Mouse (Mus musculus) kidney, postnatal 0 days (tissue): ENCODE data around the gene Npas1. TPM values are rescaled to one million over a fixed set of nuclear protein-coding genes. Genes with fewer than 3 reads are reported as not detected.
A peak's percentile ranks its signal among the peaks of the same experiment; 100 is the strongest.

ENCODE experiments used
- ATAC-seq: fragments of 200-750 bp; cut with Nextera tagmentation; replicated peaks from 2 replicates; pipeline ENCODE4 v1.8.0; 2017; ENCODE audit warnings: low read depth, moderate number of reproducible peaks, moderate TSS enrichment, moderate library complexity; ENCODE audit not compliant: low FRiP score
- DNase-seq: peaks from one replicate; pipeline ENCODE4 v3.0.0-alpha.2; 2016; ENCODE audit warnings: low spot score
- H3K27ac ChIP-seq: fragments of 300-500 bp; sonication (generic); 2 replicates; pipeline ENCODE4 v1.5.1; 2014; ENCODE audit warnings: mild to moderate bottlenecking
- H3K27me3 ChIP-seq: fragments of 300-500 bp; sonication (generic); 2 replicates; pipeline ENCODE4 v1.6.1; 2014; ENCODE audit warnings: low read length, mixed read lengths; ENCODE audit not compliant: insufficient read depth
- H3K36me3 ChIP-seq: fragments of 300-500 bp; sonication (generic); 2 replicates; pipeline ENCODE4 v1.6.1; 2014; ENCODE audit warnings: low read length, mixed read lengths; ENCODE audit not compliant: insufficient read depth
- H3K4me1 ChIP-seq: fragments of 300-500 bp; sonication (generic); replicated peaks from 2 replicates; pipeline ENCODE4 v1.6.1; 2014; ENCODE audit warnings: antibody characterized with exemption, low read length, mixed read lengths; ENCODE audit not compliant: insufficient read depth
- H3K4me2 ChIP-seq: fragments of 300-500 bp; sonication (generic); 2 replicates; pipeline ENCODE4 v1.6.1; 2014; ENCODE audit warnings: mild to moderate bottlenecking, low read length, moderate library complexity, mixed read lengths
- H3K4me3 ChIP-seq: fragments of 300-500 bp; sonication (generic); replicated peaks from 2 replicates; pipeline ENCODE4 v1.5.1; 2014; ENCODE audit warnings: low read depth, low read length
- H3K9ac ChIP-seq: fragments of 300-500 bp; sonication (generic); 2 replicates; pipeline ENCODE4 v1.6.1; 2014; ENCODE audit warnings: low read depth, low read length
- H3K9me3 ChIP-seq: fragments of 300-500 bp; sonication (generic); replicated peaks from 2 replicates; pipeline ENCODE4 v1.6.1; 2016; ENCODE audit warnings: low read length, inconsistent platforms, mixed read lengths
- CTCF ChIP-seq: IDR thresholded peaks from 2 replicates; pipeline ENCODE4 v1.5.1; 2016; ENCODE audit warnings: antibody characterized with exemption, low read depth, mild to moderate bottlenecking, moderate library complexity
- WGBS: fragments of 180-500 bp; shearing (Covaris S2); extraction: QIAGEN DNeasy Blood & Tissue Kit; methylation state at CpG from one replicate; pipeline ENCODE4 v1.1.7; 2014; 5-methylcytosine and 5-hydroxymethylcytosine counted together
- polyA plus RNA-seq: library from polyadenylated mRNA; unstranded; fragments of >200 nt; fragmentation: Nextera tagmentation; extraction: Ambion mirVana; gene quantifications from 2 replicates; pipeline ENCODE4 v1.2.1, GENCODE M21; 2015

Npas1 gene
- polyA plus RNA-seq, result 0.33 TPM in 2 replicates

- TF ChIP-seq CTCF, result no peak
- Histone ChIP-seq H3K27ac (no peak within 1 kb of the TSS), H3K36me3 (no peaks in the 10 kb centered on the region), H3K4me1 (peaks cover 8% of the 10 kb centered on the region; the same call in 1 of the 2 replicates), H3K27me3 (peaks cover 41% of the 10 kb centered on the region), H3K4me2 (peak within 1 kb of the TSS; percentile 57), H3K9ac (no peak within 1 kb of the TSS), H3K9me3 (no peaks in the 10 kb centered on the region), H3K4me3 (peak within 1 kb of the TSS; percentile 21; the same call in 1 of the 2 replicates)
- DNase-seq, result no peak
- no peak for ATAC-seq
- WGBS, result 87% methylated on average over 8 of the region's 8 CpGs
Observed at GRCm38 (mm10) chr7:16477628-16478027, at the start of gene Npas1. TSS of gene Npas1 (minus strand) at chr7:16477728.

- Histone ChIP-seq H3K4me2 (no peak overlapping the region), H3K4me3 (no peak overlapping the region), H3K27me3 (no peaks in the 10 kb centered on the region), H3K9me3 (no peaks in the 10 kb centered on the region), H3K4me1 (no peaks in the 10 kb centered on the region), H3K9ac (no peak overlapping the region), H3K27ac (no peak overlapping the region), H3K36me3 (0 out of 2 replicates have a peak, but pooled peaks cover 4% of the 10 kb centered on the region)
- no peak for TF ChIP-seq CTCF
- 69% methylated on average over 2 of the region's 2 CpGs for WGBS
- ATAC-seq (no peak), DNase-seq (peak; percentile 49)
Observed at GRCm38 (mm10) chr7:16525995-16526394, 48.5 kb upstream of the Npas1 start.

- WGBS, result 81% methylated on average over 3 of the region's 3 CpGs
- Histone ChIP-seq H3K27me3 (no peaks in the 10 kb centered on the region), H3K4me3 (no peak overlapping the region), H3K36me3 (0 out of 2 replicates have a peak, but pooled peaks cover 4% of the 10 kb centered on the region), H3K9ac (no peak overlapping the region), H3K4me1 (no peaks in the 10 kb centered on the region), H3K27ac (no peak overlapping the region), H3K4me2 (no peak overlapping the region), H3K9me3 (no peaks in the 10 kb centered on the region)
- no peak for TF ChIP-seq CTCF
- no peak for DNase-seq
- no peak for ATAC-seq
Observed at GRCm38 (mm10) chr7:16525448-16525847, 47.9 kb upstream of the Npas1 start.

- 54% methylated on average over 2 of the region's 2 CpGs for WGBS
- Histone ChIP-seq H3K27me3 (no peaks in the 10 kb centered on the region), H3K9ac (no peak overlapping the region), H3K4me1 (no peaks in the 10 kb centered on the region), H3K4me3 (no peak overlapping the region), H3K9me3 (no peaks in the 10 kb centered on the region), H3K27ac (no peak overlapping the region), H3K4me2 (no peak overlapping the region), H3K36me3 (0 out of 2 replicates have a peak, but pooled peaks cover 4% of the 10 kb centered on the region)
- DNase-seq, result no peak
- no peak for TF ChIP-seq CTCF
- ATAC-seq, result no peak
Observed at GRCm38 (mm10) chr7:16524308-16524707, 46.8 kb upstream of the Npas1 start.

- Histone ChIP-seq H3K4me1 (no peaks in the 10 kb centered on the region), H3K9me3 (no peaks in the 10 kb centered on the region), H3K4me3 (no peak overlapping the region), H3K36me3 (0 out of 2 replicates have a peak, but pooled peaks cover 10% of the 10 kb centered on the region), H3K27ac (no peak overlapping the region), H3K27me3 (no peaks in the 10 kb centered on the region), H3K9ac (no peak overlapping the region), H3K4me2 (no peak overlapping the region)
- 90% methylated on average over 2 of the region's 2 CpGs for WGBS
- no peak for ATAC-seq
- DNase-seq, result no peak
- no peak for TF ChIP-seq CTCF
Observed at GRCm38 (mm10) chr7:16519310-16519709, 41.8 kb upstream of the Npas1 start.

- no peak for ATAC-seq
- WGBS, result 88% methylated on average over 5 of the region's 5 CpGs
- no peak for DNase-seq
- Histone ChIP-seq H3K4me1 (no peaks in the 10 kb centered on the region), H3K9me3 (no peaks in the 10 kb centered on the region), H3K4me2 (no peak overlapping the region), H3K27ac (no peak overlapping the region), H3K4me3 (no peak overlapping the region), H3K36me3 (peaks cover 11% of the 10 kb centered on the region; the same call in 1 of the 2 replicates), H3K27me3 (no peaks in the 10 kb centered on the region), H3K9ac (no peak overlapping the region)
- TF ChIP-seq CTCF, result no peak
Observed at GRCm38 (mm10) chr7:16517198-16517597, 39.7 kb upstream of the Npas1 start.

DNA sequence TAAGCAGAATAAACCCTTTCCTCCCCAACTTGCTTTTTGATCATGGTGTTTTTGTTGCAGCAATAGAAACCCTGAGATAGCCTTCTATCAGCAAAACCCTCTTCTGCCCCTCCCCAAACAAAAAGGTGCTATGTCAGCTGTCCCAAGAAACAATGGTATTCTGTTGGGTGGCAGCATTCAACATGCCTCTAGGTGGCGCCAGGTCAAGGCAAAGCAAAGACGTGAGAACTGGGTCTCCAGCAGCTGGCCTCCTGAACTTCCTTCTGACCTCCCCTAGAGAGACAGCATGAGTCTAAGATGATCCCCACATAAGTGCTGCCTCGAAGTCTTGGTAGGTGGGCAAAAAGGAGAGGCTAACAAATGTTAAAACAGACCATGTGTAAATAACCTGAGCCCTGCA lies 29.8 kb upstream of the Npas1 start:
- Histone ChIP-seq H3K27ac (no peak overlapping the region), H3K4me3 (no peak overlapping the region), H3K4me1 (no peaks in the 10 kb centered on the region), H3K36me3 (peaks cover 30% of the 10 kb centered on the region), H3K27me3 (no peaks in the 10 kb centered on the region), H3K4me2 (no peak overlapping the region), H3K9ac (no peak overlapping the region), H3K9me3 (no peaks in the 10 kb centered on the region)
- DNase-seq (peak; percentile 83), ATAC-seq (no peak)
- WGBS, result 7% methylated on average over 3 of the region's 3 CpGs
- TF ChIP-seq CTCF, result peak; percentile 86
